Mouse (Mus musculus) right cerebral cortex, postnatal 25 days (tissue): Measurements from ENCODE around the gene H2afx.
"Not testable (repeated sequence)": the region's sequence is repeated elsewhere in the genome, so short reads cannot be mapped to it uniquely, and the experiment has no call there.

Source experiments
- DNase-seq: peaks from one replicate; pipeline ENCODE4 v3.0.0; 2022

Gene H2afx

DNA sequence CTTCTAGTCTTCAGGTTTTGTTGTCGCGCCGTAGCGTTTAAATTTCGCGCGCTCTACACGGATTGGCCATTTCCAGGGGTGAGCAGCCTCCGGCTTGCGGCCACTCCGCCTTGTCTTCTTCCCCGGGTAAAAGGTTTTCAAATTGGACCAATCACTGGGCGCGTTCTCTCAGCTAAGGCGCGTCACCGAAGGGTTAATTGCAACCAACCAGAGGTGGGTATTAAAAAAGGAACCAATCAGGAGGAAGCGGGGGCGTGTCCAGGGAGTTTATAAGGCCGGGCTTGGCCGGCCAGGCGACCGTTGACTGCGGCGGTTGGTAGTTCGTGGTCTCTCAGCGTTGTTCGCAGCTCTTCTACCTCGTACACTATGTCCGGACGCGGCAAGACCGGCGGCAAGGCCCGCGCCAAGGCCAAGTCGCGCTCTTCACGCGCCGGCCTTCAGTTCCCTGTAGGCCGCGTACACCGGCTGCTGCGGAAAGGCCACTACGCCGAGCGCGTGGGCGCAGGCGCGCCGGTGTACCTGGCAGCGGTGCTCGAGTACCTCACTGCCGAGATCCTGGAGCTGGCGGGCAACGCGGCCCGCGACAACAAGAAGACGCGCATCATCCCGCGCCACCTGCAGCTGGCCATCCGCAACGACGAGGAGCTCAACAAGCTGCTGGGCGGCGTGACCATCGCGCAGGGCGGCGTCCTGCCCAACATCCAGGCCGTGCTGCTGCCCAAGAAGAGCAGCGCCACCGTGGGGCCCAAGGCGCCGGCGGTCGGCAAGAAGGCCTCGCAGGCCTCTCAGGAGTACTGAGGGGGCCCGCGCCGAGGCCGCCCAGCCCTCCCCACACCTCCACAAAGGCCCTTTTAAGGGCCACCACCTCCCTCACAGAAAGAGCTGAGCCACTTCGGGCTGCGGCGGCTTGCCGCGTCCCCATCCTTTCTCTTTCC lies at the start of gene H2afx:
H2afx (plus strand) TSS at position 299 of the 935 bp plus-strand sequence.
- DNase-seq: peak; percentile 97

DNA sequence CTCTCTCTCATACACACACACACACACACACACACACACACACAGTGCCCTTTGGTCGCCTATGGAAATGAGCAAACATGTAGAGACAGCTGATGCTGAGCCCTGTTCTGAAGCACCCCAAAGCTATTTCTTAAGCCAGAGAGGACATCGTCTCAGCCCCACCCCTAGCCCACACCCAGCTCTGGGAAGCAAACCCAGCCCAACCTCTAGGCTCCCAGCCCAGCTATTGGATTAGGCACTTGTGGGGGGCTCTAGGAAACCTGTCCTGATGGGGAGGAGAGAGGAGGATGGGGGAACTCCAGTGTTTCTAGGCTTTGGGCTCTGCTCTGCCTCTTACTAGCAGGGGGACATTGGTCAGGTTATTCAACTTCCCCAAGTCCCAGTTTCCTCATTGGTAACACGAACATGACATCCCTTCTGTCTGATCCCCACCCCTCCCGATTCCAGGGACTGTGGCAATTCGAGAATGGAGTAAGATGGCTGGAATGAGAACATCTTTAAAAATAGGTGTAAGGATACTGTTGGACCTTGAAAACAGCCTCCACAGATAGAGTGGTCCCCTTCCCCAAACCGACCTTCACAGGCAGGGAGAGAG lies 48.1 kb upstream of the H2afx start:
- no peak for DNase-seq

DNA sequence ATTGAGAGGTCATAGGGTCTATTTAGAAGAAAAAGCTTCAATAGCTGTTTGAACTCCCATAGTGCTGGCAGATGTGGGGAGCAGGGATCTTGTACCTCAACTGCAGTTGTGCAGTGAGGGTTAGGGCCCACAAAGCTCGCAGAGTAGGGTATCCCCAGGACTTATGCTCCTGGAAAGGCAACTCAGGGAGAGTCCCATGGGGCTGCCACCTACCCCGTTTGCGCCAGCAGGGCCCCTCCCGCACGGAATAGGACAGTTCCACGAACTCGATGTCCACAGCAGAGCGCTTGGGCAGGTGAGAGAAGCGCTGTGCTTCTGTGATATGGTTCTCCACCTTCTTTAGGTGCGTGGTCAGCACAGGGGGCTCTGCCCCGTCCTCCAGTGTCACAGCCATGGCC lies 47.5 kb upstream of the H2afx start:
- no peak for DNase-seq

DNA sequence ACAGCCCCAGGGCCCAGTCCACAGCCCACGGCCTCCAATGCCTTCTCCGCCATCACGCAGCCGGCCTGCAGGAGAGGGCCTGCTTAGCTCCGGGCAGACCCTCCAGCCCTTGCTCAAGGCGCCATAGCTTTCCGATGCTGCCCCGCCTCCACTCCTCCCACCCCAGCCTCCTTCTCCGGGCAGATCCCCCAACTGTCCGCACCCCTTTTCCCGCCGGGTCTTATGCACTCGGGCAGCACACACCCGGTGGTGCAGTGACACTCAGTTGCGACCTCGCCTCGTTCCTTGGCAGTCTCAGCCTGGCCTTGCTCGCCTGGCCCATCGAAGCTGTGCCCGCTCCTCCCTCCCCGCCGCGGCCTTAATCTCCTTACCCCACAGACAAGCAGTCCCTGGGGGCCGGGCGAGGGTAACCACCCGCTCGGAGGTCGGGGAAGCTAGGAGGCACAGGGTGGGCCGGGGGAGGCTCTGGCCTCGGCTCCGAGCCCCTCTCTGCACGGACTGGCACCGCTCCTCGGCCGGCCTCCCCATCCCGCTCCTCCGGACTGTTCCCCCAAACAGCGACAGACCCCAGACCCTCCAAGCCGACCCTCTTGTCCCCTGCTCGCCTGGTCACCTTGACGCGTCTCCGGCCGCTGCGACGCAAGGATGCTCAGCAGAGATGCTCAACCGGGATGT lies 47.0 kb upstream of the H2afx start:
- DNase-seq: peak; percentile 49

DNA sequence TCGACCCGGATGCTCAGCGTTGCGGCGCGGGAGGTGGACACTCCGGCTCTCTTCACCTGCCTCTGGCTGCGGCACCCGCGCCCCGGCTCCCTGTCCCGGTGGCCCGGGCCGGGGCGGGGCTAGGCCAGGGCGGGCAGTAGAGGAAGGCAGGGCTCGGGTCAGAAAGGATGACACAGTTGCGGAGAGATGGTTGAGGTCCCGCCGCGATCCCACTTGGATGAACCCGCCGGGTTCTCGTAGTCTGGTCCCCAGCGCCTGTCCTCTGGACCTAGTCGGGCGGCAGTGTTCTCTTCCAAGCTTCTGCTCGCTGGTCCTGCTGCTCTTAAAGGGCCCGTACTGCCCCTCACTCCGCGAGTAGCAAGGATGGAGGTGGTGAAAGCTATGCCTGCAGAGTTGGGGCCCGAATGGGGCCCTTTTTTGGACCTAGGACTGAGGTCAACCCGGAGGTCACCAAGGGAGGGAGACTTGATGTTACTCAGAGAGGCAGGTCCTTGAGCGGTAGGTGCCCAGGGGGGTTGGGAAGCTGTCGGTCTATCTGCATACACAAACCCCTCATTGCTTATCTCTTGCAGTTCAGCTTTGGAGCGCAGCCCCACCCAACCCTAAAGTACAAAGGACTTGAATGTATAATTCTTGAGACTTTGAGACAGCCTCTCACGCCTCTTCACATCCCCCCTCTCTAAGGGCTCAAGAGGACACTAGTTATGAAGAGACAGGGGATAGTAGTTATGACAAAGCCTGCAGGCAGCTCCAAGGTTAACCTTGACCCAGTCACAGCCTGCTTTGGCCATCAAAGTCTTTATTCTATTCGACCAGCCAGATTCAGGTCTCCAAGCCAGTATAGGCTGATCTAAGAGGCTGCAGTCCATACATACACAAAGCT lies 46.2 kb upstream of the H2afx start, which contains the start of gene Abcg4:
Abcg4 (minus strand) TSS at position 540 of the 883 bp plus-strand sequence.
- DNase-seq: peak; percentile 69

DNA sequence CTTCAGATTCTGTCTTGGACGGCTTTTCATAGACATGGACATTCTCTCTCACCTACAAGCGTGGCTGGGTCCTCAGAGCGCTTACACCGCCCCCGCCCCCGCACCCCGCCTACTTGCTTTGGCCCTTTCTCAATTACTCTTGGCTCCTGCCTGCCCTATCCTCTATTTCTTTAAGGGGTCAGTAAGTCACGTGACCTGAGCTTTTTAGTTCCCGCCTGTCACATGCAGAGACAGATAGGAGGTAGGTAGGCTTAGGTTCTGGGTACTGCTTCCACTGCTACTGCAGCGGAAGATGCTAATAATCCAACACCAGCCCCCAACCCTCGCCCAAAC lies 45.6 kb upstream of the H2afx start:
- DNase-seq: no peak

DNA sequence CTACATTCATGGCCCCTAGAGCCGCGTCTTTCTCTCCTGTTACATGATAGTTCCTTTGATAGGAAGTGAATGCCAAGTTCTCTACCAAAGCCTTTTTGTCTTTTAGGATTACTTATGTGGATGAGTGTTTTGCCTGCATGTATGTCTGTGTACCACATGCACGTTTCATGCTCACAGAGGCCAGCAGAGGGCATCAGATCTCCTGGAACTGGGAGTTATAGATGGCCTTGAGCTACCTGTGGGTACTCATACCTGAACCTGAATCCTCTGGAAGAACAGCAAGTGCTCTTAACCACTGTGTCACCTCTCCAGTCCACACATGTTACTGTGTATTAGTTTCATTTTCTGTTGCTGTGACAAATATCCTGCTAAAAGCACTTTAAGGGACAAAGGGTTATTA lies 42.0 kb upstream of the H2afx start:
- no peak for DNase-seq

DNA sequence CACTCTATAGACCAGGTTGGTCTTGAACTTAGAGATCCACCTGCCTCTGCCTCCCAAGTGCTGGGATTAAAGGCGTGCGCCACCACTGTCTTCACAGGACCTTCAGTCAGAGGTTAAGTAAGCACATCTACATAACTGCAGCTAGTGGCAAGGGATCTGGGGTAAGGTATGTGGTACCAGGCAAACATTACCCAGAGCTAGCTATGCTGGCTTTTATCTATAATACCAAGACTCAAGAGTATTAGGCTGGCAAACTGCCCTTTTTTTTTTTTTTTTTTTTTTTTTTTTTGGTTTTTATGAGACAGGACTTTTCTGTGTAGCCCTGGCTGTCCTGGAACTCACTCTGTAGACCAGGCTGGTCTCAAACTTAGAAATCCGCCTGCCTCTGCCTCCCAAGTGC lies 34.5 kb upstream of the H2afx start:
- not testable (repeated sequence) for DNase-seq

DNA sequence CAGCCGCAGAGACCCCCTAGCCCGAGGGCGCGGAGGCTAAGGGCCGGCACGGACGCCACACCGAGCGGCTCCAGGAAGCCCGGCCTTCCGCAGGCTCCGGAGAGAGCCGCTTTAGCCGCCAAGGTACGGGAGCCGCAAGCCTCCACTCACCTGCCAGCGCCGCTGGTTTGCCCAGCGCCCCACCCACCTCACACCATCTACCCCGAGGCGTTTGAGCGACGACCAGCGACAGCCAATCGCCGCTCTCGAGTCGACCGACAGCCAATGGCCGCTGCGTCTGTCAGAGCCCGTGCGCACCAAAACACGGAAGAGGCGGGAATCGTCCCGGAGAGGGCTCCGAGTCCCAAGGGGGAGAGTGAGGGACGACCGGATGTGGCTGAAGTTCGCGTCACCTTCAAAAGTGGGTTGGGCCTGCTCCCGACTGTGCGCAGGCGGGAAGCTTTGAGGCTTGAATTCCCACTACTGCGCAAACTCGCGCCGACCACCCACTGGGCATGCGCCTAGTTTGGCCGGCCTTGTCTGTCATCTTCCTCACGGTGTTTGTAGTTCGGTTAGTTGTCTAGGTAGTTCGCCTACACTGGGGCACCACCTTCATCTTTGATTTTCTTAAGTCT lies 28.9 kb upstream of the H2afx start, which contains the start of gene Hinfp:
Hinfp (minus strand) TSS at position 206 of the 614 bp plus-strand sequence.
- peak; percentile 98 for DNase-seq

DNA sequence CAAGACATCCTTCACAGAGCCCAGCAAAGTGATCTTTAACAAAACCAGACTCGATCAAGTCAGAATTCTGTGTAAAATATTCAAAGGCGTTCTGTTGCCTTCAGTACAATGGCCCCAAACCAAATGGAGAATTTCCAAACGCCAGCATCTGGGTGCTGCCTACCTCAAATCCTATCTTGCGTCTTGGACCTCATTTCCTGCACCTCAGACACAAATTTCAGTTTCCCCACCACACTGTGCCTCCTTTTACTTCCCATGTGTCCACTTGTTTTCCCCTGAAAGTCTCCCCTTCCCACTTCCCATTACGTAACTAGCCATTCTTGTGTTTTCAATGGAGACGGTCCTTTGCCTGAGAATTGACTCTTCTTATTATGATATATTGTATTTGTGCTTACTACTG lies 28.0 kb upstream of the H2afx start:
- DNase-seq: no peak

DNA sequence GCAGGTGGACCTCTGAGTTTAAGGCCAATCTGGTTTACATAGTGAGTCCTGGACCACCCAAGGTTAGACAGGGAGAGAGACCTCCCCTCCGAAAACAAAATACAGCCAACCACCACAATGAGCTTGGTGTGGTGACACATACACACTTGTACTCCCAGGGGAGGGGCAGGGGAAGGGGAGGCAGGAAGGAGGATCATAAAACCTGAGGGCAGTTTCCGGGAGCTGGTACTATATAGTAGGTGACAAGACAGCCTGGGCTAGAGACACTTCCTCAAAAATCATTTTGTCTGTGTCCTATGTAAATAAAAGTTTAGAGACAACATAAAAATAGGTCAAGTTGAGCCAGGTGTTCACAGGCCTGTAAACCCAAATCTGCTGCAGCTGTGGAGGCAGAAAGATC lies 27.2 kb upstream of the H2afx start:
- no peak for DNase-seq

DNA sequence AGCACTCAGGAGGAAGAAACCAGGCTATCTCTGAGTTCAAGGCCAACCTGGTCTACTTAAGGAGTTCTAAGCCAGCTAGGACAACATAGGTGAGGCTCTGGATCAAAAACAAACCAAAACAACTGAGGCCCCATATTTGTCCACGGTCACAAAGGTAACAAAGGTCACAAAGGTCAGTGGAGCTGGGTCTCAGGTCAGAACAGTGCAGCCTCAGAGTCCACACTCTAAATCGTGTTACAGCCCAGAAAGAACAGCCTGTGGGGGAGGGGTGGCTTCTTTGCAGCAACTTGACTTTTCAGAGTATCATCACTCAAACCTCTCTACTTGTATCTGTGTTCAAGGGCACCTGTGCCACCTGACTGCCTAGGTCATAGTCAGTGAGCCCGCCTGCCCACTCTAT lies 24.7 kb upstream of the H2afx start:
- no peak for DNase-seq

DNA sequence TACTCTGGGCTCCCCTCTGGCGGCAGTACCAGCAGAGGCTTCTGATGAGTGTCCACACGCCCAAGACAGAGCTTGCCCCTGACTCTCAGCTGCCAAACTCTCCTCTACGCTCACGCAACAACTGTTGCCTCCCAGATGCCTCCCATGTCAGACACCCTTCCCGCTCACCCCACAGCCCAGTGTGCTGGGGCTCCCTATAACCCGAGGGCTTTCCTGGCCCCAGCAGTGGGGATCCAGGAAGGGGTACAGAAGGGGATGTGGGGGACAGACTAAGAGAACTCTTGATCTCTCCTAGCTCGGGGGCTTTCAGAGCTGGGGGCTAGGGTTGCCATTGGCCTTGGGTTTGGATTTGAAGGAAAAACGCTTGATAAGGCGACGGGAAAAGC lies 23.8 kb upstream of the H2afx start:
- no peak for DNase-seq

DNA sequence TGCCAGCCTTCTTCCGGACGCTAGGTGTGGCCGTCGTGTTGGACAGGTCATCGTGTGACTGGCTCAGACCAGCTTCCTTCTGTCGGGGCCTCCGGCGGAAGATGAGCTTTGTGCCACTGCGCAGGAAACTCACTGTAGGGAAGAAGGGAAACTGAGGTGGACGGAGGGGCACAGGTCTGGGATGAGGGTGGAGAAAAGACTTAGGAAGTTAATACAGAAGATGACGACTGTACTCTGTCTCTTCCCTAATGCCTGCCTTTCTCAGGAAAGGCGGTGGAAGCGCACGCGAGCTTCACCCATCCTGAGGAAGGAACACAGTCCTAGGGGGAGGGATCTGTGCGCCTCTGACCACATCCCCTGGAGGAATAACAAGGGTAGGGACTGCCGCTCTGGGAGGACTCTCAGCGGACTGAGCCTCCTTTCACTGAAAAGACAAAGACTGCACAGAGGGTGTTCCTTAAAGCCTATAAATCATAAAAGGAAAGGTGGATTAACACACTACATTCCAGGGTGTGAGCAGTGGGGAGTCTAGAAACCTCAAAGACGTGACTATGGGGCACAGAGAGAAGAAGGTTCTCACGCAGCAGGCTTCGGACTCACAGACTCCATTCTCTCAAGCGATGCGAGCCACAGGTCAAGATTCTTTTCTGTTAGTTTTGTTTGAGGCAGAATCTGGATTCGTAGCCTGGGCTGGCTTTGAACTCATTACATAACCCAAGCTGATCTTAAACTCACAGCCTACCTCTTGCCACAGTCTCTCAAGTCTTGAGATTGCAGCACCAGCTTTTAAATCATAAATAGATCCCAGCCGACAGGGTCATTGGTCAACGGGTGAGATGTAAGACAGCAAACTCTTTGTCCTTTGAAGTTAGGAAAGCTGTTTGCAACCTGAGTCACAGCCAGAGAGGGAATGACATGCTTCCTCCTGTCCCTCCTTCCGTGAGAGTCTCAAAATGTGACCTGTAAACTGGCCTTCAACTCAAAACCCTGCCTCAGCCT lies 23.1 kb upstream of the H2afx start:
- no peak for DNase-seq

DNA sequence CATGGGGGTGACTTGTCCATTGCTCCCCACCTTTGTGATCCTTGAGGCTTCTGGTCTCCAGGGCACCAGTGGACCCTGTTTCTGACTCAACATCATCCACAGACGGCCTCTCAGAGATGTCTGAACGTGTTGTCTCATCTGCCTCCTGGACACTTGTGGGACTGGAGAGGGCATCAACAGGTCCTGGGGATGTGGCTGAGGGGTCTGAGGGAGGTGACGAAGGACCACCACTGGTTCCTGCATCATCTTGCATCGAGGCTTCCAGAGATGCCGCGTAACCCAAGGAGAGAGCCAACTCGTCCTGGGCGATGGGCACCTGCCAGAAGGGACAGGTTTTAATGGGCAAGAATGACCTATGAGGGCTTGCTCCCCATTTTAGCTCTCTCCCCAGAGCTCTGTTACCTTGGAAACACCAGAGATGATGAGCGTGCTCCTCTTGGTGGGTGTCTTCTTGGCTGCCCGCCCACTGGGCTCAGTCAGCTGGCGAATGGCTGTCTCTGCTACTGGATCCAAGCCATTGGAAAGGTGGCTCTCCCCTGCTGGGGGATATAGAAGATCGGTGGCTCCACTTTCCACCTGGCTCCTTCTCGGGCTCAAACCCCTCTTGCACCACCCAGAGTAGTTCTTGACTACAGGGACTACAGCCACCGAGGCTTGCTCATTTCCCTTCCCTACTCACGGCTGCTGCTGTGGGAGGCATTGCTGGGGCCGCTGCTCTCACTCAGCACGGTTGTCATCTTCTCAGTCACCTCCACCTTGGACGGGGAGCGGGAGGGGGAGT lies 20.8 kb upstream of the H2afx start:
- DNase-seq: peak; percentile 77

DNA sequence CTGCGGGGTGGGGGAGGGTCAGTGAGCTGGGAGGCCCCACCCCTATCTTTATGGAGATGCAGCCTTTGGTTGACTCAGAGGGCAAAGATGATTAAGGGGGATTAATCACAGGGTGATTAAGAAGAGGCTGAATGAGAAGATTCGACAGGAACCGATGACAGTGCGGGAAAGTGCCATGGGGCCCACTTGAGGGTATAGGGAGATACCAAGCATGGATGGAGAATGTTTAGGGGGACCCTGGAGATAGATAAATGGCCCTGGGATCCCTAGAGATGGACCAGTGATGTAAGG lies 20.3 kb upstream of the H2afx start:
- DNase-seq: no peak

DNA sequence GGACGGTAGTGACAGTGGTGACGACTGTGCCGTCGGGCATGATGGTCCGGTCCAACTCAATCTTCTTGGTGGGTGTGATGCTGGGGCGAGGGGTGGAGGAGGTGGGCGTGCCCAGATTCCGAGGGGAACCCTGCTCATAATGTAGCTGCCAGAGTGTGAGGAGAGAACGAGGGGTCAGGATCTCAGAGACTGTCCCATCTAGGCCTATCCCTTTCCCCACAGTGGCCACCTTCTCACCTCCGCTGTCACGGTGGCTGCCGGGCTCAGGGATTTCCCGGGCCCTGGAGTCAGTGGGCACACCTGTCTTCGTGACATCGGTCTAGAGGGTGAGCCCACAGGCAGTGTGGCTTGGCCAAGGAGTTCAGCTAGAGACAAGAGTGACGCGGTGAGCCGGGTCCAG lies 19.6 kb upstream of the H2afx start:
- no peak for DNase-seq

DNA sequence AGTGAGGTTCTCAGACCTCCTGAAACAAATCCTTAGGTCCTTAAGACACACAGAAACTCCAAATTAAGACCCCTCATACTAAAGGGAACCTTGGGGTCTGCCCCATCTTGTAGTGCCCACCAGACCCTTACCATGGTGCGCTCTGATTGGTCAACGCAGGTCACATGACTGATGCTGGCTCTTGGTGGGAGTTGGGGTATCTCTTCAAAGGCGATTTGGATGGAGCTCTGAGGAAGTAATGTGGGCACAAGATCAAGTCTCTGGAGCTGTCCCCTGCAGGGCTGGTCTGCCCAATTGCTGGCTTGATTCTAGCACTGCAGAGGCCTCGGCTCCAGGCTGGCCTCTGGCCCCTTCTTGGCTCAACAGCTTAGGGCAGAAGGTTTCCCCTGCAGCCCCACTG lies 17.0 kb upstream of the H2afx start:
- no peak for DNase-seq

DNA sequence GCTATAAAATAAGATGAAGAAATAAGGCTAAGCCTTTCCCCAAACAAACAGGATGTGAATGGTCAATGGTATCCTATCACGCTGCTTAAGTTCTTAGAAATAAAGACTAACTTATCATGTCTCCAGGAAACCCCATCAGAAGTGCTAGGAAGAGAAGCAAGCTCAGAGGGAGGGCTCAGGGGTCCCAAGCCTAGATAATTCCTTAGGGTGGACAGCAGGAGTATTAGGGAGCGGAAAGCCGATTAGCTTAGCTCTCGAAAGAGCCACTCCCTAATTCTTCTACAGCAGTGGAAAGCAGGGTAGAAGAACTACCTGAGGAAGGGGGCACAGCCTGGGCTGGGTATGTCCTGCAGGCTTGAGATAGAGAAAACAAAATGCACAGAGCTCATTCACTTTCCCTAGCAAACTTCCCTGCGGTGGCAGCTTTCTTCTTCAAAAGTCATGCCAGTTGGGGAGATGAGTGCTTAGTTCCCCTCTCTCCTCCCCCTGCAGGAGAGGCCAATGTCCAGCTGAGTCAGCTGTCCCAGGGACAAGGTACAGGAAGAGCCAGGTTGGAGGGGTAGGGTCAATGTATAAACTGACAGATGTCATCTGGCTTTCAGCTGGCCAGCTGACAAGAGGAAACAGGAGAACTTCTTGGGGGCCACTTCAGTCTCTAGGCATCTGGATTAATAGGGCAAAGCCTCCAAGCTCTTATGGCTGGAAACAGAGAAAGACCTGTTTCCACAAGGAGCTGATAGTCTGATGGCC lies 16.2 kb upstream of the H2afx start:
- DNase-seq: no peak

DNA sequence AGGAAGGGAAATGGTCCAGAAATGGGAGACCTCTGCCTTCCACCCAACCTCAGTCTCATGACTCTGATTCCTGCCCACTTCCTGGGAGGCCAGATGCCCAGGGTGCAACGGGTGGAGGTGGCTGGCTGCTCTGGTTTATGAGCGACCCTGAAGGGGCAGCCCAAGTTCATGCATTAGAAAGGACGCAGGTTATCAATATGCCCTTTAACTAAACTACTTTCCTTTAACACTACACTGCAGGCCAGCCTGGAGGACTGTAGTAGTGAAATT lies 15.7 kb upstream of the H2afx start:
- no peak for DNase-seq
